ENCODE assay signal across 8 mouse cellular contexts in genomic region chr10:127121066-127121477, GRCm38 (mm10). TPM values are rescaled to one million over a fixed set of nuclear protein-coding genes. Genes with fewer than 3 reads are reported as not detected.
A peak's percentile ranks its signal among the peaks of the same experiment; 100 is the strongest.
DNase-seq lines count a peak whose midpoint lies in the region; ATAC-seq and TF ChIP-seq lines count a peak whose summit lies in the region.

Gene Os9 (minus strand): TSS chr10:127121131.

- no peak within 1 kb of the TSS for H3K27ac ChIP-seq in forebrain, embryonic 12.5 days
- H3K27ac ChIP-seq in heart, postnatal 0 days (ENCODE audit: low read depth): no peak within 1 kb of the TSS
- peak within 1 kb of the TSS; percentile 92 for H3K27ac ChIP-seq in liver, embryonic 16.5 days (ENCODE audit: low read length)
- H3K27ac ChIP-seq in neural tube, embryonic 13.5 days (replicated peaks): peak within 1 kb of the TSS; percentile 93
- peak within 1 kb of the TSS; percentile 75 for H3K27ac ChIP-seq in testis, adult 2 months (ENCODE audit: control insufficient read depth, insufficient read depth, low read depth, low read length)

- H3K27me3 ChIP-seq in E14TG2a.4 (ENCODE audit: insufficient read depth, low read length): no peaks in the 10 kb centered on the region
- H3K27me3 ChIP-seq in forebrain, embryonic 12.5 days: no peaks in the 10 kb centered on the region
- H3K27me3 ChIP-seq in heart, postnatal 0 days (ENCODE audit: control insufficient read depth, insufficient read depth, low read length): no peaks in the 10 kb centered on the region
- H3K27me3 ChIP-seq in liver, embryonic 16.5 days (ENCODE audit: control insufficient read depth, insufficient read depth, low read depth, low read length): no peaks in the 10 kb centered on the region
- no peaks in the 10 kb centered on the region for H3K27me3 ChIP-seq in neural tube, embryonic 13.5 days
- no peaks in the 10 kb centered on the region for H3K27me3 ChIP-seq in testis, adult 2 months (ENCODE audit: control insufficient read depth, insufficient read depth, low read length)

- H3K9ac ChIP-seq in forebrain, embryonic 12.5 days: peak within 1 kb of the TSS; percentile 78
- peak within 1 kb of the TSS; percentile 74 for H3K9ac ChIP-seq in heart, postnatal 0 days (replicated peaks; ENCODE audit: low read depth, low read length)
- H3K9ac ChIP-seq in liver, embryonic 16.5 days (ENCODE audit: low read depth, low read length): peak within 1 kb of the TSS; percentile 84
- peak within 1 kb of the TSS; percentile 94 for H3K9ac ChIP-seq in neural tube, embryonic 13.5 days

- TF ChIP-seq EP300 in heart, postnatal 0 days (IDR thresholded peaks at IDR 0.05; ENCODE audit: low read depth): no peak

- 1% methylated on average over 19 of the region's 19 CpGs for WGBS in forebrain, embryonic 12.5 days
- WGBS in heart, postnatal 0 days: 0% methylated on average over 19 of the region's 19 CpGs
- 0% methylated on average over 19 of the region's 19 CpGs for WGBS in liver, embryonic 16.5 days (ENCODE audit: insufficient replicate concordance)
- WGBS in neural tube, embryonic 13.5 days: under 1% methylated on average over 19 of the region's 19 CpGs

- TF ChIP-seq POLR2A in testis, adult 2 months (IDR thresholded peaks at IDR 0.05; ENCODE audit: control insufficient read depth, low read depth, low read length): peak; percentile 73

- no peak for TF ChIP-seq CTCF in E14TG2a.4 (conservative IDR thresholded peaks at IDR 0.05; ENCODE audit: low read length)
- no peak for TF ChIP-seq CTCF in heart, postnatal 0 days (IDR thresholded peaks at IDR 0.05; ENCODE audit: low read depth)
- no peak for TF ChIP-seq CTCF in testis, adult 2 months (IDR thresholded peaks at IDR 0.05; ENCODE audit: control insufficient read depth, insufficient read depth, insufficient replicate concordance, low read depth, low read length)

- peaks cover 37% of the 10 kb centered on the region for H3K36me3 ChIP-seq in E14TG2a.4 (ENCODE audit: insufficient read depth, low read length)
- H3K36me3 ChIP-seq in forebrain, embryonic 12.5 days (replicated peaks): peaks cover 32% of the 10 kb centered on the region
- H3K36me3 ChIP-seq in heart, postnatal 0 days (replicated peaks; ENCODE audit: control insufficient read depth, insufficient read depth, low read length): peaks cover 22% of the 10 kb centered on the region; the same call in 1 of the 2 replicates
- H3K36me3 ChIP-seq in liver, embryonic 16.5 days (ENCODE audit: control insufficient read depth, insufficient read depth): peaks cover 21% of the 10 kb centered on the region
- H3K36me3 ChIP-seq in neural tube, embryonic 13.5 days: peaks cover 34% of the 10 kb centered on the region
- H3K36me3 ChIP-seq in testis, adult 2 months (ENCODE audit: control insufficient read depth, insufficient read depth, low read length): peaks cover 4% of the 10 kb centered on the region

- no peaks in the 10 kb centered on the region for H3K9me3 ChIP-seq in E14TG2a.4 (ENCODE audit: low read length)
- H3K9me3 ChIP-seq in forebrain, embryonic 12.5 days: no peaks in the 10 kb centered on the region
- H3K9me3 ChIP-seq in heart, postnatal 0 days (replicated peaks; ENCODE audit: control insufficient read depth, low read length): no peaks in the 10 kb centered on the region
- H3K9me3 ChIP-seq in liver, embryonic 16.5 days (replicated peaks; ENCODE audit: control insufficient read depth, low read length): no peaks in the 10 kb centered on the region
- no peaks in the 10 kb centered on the region for H3K9me3 ChIP-seq in neural tube, embryonic 13.5 days

- peak within 1 kb of the TSS; percentile 99 for H3K4me3 ChIP-seq in E14TG2a.4 (replicated peaks; ENCODE audit: low read length)
- H3K4me3 ChIP-seq in forebrain, embryonic 12.5 days (replicated peaks): peak within 1 kb of the TSS; percentile 84
- peak within 1 kb of the TSS; percentile 80 for H3K4me3 ChIP-seq in heart, postnatal 0 days (ENCODE audit: low read depth, low read length)
- peak within 1 kb of the TSS; percentile 83 for H3K4me3 ChIP-seq in liver, embryonic 16.5 days (ENCODE audit: low read depth, low read length)
- peak within 1 kb of the TSS; percentile 96 for H3K4me3 ChIP-seq in neural tube, embryonic 13.5 days
- peak within 1 kb of the TSS; percentile 99 for H3K4me3 ChIP-seq in testis, adult 2 months (ENCODE audit: control insufficient read depth, low read depth, low read length)

- H3K4me2 ChIP-seq in forebrain, embryonic 12.5 days: peak within 1 kb of the TSS; percentile 90
- peak within 1 kb of the TSS; percentile 92 for H3K4me2 ChIP-seq in heart, postnatal 0 days (ENCODE audit: low read depth, low read length)
- peak within 1 kb of the TSS; percentile 95 for H3K4me2 ChIP-seq in liver, embryonic 16.5 days (ENCODE audit: low read depth, low read length)
- peak within 1 kb of the TSS; percentile 95 for H3K4me2 ChIP-seq in neural tube, embryonic 13.5 days

- peak; percentile 97 for ATAC-seq in forebrain, embryonic 12.5 days (ENCODE audit: low FRiP score)
- ATAC-seq in heart, postnatal 0 days (ENCODE audit: insufficient read depth, low read depth): peak; percentile 99
- ATAC-seq in liver, embryonic 16.5 days (ENCODE audit: low read depth): peak; percentile 97
- ATAC-seq in neural tube, embryonic 13.5 days (ENCODE audit: low read depth): peak; percentile 94

- peak; percentile 97 for DNase-seq in c-Kit-positive CD71-positive TER-119-positive erythroid progenitor cells, embryonic 14.5 days (ENCODE audit: low spot score)
- peak; percentile 99 for DNase-seq in heart, postnatal 0 days (ENCODE audit: low spot score)
- peak; percentile 97 for DNase-seq in kidney, postnatal 4 days

- peaks cover 46% of the 10 kb centered on the region for H3K4me1 ChIP-seq in E14TG2a.4 (replicated peaks; ENCODE audit: low read depth, low read length)
- H3K4me1 ChIP-seq in forebrain, embryonic 12.5 days: peaks cover 16% of the 10 kb centered on the region
- H3K4me1 ChIP-seq in heart, postnatal 0 days (ENCODE audit: control insufficient read depth, insufficient read depth): peaks cover 3% of the 10 kb centered on the region; the same call in 1 of the 2 replicates
- H3K4me1 ChIP-seq in liver, embryonic 16.5 days (ENCODE audit: control insufficient read depth, low read depth, low read length): peaks cover 36% of the 10 kb centered on the region
- peaks cover 32% of the 10 kb centered on the region for H3K4me1 ChIP-seq in neural tube, embryonic 13.5 days (replicated peaks)
- peaks cover 10% of the 10 kb centered on the region for H3K4me1 ChIP-seq in testis, adult 2 months (ENCODE audit: control insufficient read depth, insufficient read depth, low read length)

RNA-seq across cellular contexts. Expression of gene Os9, which starts in this region (rescaled TPM):
- polyA plus RNA-seq in forebrain, embryonic 12.5 days (2016; fragmentation: Nextera tagmentation; extraction: Ambion mirVana): 86.1 and 90.2 TPM in 2 replicates
- total RNA-seq in heart, postnatal 0 days (2014; rRNA removed; ENCODE audit: low replicate concordance): 39.8 and 45.2 TPM in 2 replicates
- 36.0 and 40.0 TPM in 2 replicates for polyA plus RNA-seq in heart, postnatal 0 days (2015; fragmentation: Nextera tagmentation; extraction: Ambion mirVana)
- polyA plus RNA-seq in liver, embryonic 16.5 days (2015; fragmentation: Nextera tagmentation; extraction: Ambion mirVana): 58.9 and 65.6 TPM in 2 replicates
- 146 and 151 TPM in 2 replicates for polyA plus RNA-seq in neural tube, embryonic 13.5 days (2015; fragmentation: Nextera tagmentation; extraction: Ambion mirVana)
- polyA plus RNA-seq in testis, adult 2 months (2012; rRNA removed): 32.2 and 33.9 TPM in 2 replicates

Comparison
In these comparisons a context has a peak if more than half of its experiments do, and no peak if none do; other contexts are left out.
1. H3K27ac ChIP-seq: peak in liver, embryonic 16.5 days (single experiment), neural tube, embryonic 13.5 days (single experiment) and testis, adult 2 months (single experiment); none in forebrain, embryonic 12.5 days (single experiment) and heart, postnatal 0 days (single experiment).
2. Peak in every context shown above with its lines, with median percentiles within 50 percentile points of each other: H3K4me3 ChIP-seq, DNase-seq, ATAC-seq, H3K4me2 ChIP-seq and H3K9ac ChIP-seq.